Mouse (Mus musculus): ENCODE results near the gene Kyat1.
"Not testable (repeated sequence)": the region's sequence is repeated elsewhere in the genome, so short reads cannot be mapped to it uniquely, and the experiment has no call there.

Gene Kyat1

GRCm38 (mm10) chr2:30171371-30171996, 34.2 kb downstream of the Kyat1 start, which contains the start of gene Endog:
Gene Endog (plus strand): TSS chr2:30171493.
- DNase-seq = peak; percentile 95

- no peak for DNase-seq
These were observed 39.0 kb downstream of the Kyat1 start for GRCm38 (mm10) chr2:30166677-30167076.

- no peak for DNase-seq
These were observed 41.2 kb downstream of the Kyat1 start for GRCm38 (mm10) chr2:30164340-30164932.

- no peak for DNase-seq
These were observed 43.8 kb downstream of the Kyat1 start for GRCm38 (mm10) chr2:30161809-30162208.

- not testable (repeated sequence) for DNase-seq
These were observed 45.8 kb downstream of the Kyat1 start for GRCm38 (mm10) chr2:30159871-30160270.

- no peak for DNase-seq
These were observed 53.0 kb downstream of the Kyat1 start for GRCm38 (mm10) chr2:30152616-30153015.

GRCm38 (mm10) chr2:30151840-30152239, 53.8 kb downstream of the Kyat1 start:
- DNase-seq = no peak

- no peak for DNase-seq
These were observed 58.2 kb downstream of the Kyat1 start for GRCm38 (mm10) chr2:30147466-30147865.

- no peak for DNase-seq
These were observed 61.2 kb downstream of the Kyat1 start for GRCm38 (mm10) chr2:30144436-30144835.

GRCm38 (mm10) chr2:30140021-30140420, 65.6 kb downstream of the Kyat1 start:
- DNase-seq = peak; percentile 81

- DNase-seq = no peak
These were observed 69.2 kb downstream of the Kyat1 start for GRCm38 (mm10) chr2:30136458-30136857.

Data from cerebellum, adult 11-12 months (tissue).